Mouse (Mus musculus) G1E (cell line): ENCODE data around the gene Plce1.

Source experiments
- CTCF ChIP-seq: IDR thresholded peaks from 2 replicates; pipeline ENCODE4 v1.5.1; 2012; ENCODE audit warnings: low read depth, low read length, inconsistent platforms, mixed read lengths
- GATA1 ChIP-seq: IDR thresholded peaks from 2 replicates; pipeline ENCODE4 v1.6.1; 2012; ENCODE audit warnings: borderline replicate concordance, low read length, inconsistent platforms, mixed read lengths
- POLR2AphosphoS5 ChIP-seq: IDR thresholded peaks from 2 replicates; pipeline ENCODE4 v1.6.1; 2012; ENCODE audit warnings: low read depth, low read length, inconsistent platforms; ENCODE audit not compliant: insufficient replicate concordance
- TAL1 ChIP-seq: conservative IDR thresholded peaks from 2 replicates; pipeline ENCODE4 v1.6.1; 2012; ENCODE audit warnings: low read depth, low read length, inconsistent platforms, mixed read lengths

DNA sequence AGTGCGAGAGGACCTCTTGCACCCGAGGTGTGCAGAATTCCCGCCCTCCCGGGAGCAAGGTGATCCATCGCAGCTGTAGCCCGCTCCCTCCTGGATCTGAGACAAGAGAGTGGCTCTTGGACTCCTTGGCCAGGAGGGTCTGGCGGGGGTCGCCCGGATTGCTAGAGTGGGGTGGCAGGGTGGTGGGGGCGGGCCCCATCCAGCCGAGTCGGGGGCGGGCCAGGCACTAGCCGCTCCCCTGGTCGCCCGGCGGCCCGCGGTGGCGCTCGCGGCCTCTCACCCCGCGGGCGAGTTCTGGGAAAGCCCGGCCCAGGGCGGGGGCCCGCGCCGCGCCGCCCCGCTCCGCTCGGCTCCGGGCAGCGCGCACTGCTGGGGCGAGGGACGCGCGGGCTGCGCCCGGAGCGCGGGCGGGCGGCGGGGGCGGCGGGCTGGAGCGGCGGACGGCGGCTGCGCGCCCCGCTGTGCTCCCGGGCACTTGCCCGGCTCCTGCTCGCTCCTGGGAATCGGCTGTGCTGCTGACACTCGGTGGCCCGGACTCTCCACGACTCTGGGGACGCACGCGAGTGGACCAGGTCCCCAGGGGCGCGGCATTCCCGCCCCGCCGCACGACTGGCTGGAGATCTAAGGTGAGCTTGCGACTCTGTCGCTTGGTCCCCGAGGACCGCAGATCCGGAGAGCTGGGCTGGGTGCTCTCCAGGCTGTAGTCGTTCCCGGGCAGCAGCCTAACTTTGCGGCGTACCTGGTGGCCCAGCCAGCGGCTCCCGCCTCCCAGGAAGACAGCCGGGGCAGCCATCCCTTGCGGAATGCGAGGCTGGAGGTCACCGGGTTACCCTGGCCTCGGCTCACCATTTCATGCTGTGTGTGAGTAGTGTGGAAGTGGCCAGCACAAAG, at the start of gene Plce1:
- TF ChIP-seq CTCF, result no peak
- no peak for TF ChIP-seq POLR2AphosphoS5
- TF ChIP-seq TAL1, result no peak
- TF ChIP-seq GATA1, result no peak
